Mouse (Mus musculus): ENCODE data around the gene Cct2.
"Not testable (repeated sequence)": the region's sequence is repeated elsewhere in the genome, so short reads cannot be mapped to it uniquely, and the experiment has no call there.

DNA sequence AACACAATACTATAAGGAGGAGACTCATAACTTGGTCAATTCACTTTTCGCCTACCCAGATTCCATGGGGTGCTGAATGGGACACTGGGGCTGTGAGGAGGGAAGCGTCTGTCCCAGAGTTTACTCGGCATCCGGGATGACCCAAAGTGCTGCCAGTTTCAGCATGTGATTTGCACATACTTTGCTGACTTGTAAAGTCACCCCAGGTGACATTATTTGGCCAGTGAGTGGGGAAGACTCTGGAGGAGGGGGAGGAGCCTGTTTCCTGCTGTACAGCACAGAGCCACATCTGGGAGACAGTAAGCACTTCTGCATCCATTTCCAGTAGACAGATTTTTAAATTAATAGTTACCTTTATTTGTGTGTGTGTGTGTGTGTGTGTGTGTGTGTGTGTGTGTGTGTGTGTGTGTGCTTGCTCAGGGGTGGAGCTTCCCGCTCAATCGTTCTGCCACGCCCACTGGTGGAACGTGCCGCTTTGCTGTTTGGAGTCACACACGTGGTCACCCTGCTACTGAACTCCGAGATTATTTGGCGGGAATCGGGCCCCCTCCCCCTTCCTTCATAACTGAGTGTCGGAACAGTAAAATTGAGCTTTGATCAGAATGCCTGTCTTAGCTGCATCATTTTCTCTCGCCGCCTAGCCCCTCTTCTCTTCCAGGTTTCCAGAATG lies 20.0 kb downstream of the Cct2 start:
- TF ChIP-seq CTCF (IDR thresholded peaks at IDR 0.05; ENCODE audit: insufficient read depth, low read length); POLR2A (IDR thresholded peaks at IDR 0.05; ENCODE audit: borderline replicate concordance, extremely low read depth, low read depth, low read length): not testable (repeated sequence)
